Mouse (Mus musculus): ENCODE data around the gene Gm9. TPM values are rescaled to one million over a fixed set of nuclear protein-coding genes. Genes with fewer than 3 reads are reported as not detected.

Gene Gm9
- polyA plus RNA-seq, 1 experiment from 2014 or later: not detected

DNA sequence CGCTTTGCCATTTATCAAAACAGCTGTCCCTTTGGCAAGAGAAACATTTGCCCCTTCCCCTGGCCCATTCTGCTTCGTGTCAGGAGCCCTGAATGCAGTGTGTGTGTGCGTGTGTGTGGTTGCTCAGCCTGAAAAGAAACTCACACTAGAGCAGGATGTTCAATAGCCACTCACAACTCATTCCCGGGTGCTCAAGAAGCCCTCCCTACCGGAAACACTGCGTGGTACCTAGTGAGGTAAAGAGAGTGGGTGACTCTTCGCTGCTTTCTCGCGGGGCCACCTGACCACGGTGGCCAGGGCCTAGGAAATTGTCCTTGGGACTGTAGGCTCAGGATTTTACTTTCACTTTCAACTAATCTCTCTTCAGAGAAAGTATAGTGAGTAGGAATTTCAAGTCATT, 49.7 kb downstream of the Gm9 start:
- H3K27me3 ChIP-seq: peaks cover 4% of the 10 kb centered on the region; the same call in 1 of the 2 replicates
- H3K9ac ChIP-seq: no peak overlapping the region
- WGBS: 77% methylated on average over 10 of the region's 10 CpGs
- H3K27ac ChIP-seq: no peak overlapping the region
- H3K36me3 ChIP-seq: no peaks in the 10 kb centered on the region
- H3K4me1 ChIP-seq: no peaks in the 10 kb centered on the region
- no peaks in the 10 kb centered on the region for H3K9me3 ChIP-seq (replicated peaks)
- no peak for ATAC-seq (ENCODE audit: low FRiP score)
- H3K4me3 ChIP-seq: no peak overlapping the region
- no peak overlapping the region for H3K4me2 ChIP-seq (replicated peaks)

Other genes with a start within 250 kb of the Gm9 start
- 61.9 and 68.7 TPM in 2 replicates for gene Sept6, start 219.2 kb downstream of the Gm9 start, polyA plus RNA-seq (2016; fragmentation: Nextera tagmentation; extraction: Ambion mirVana)
- not detected in 2 replicates for gene Sowahd, start 162.2 kb downstream of the Gm9 start, polyA plus RNA-seq (2016; fragmentation: Nextera tagmentation; extraction: Ambion mirVana)
- 388 and 426 TPM in 2 replicates for gene Rpl39, start 125.6 kb downstream of the Gm9 start, polyA plus RNA-seq (2016; fragmentation: Nextera tagmentation; extraction: Ambion mirVana)
- gene Upf3b, start 100.7 kb downstream of the Gm9 start, polyA plus RNA-seq (2016; fragmentation: Nextera tagmentation; extraction: Ambion mirVana): 24.3 and 25.7 TPM in 2 replicates
- gene Nkap, start 84.2 kb downstream of the Gm9 start, polyA plus RNA-seq (2016; fragmentation: Nextera tagmentation; extraction: Ambion mirVana): 23.9 and 25.7 TPM in 2 replicates
- gene Akap14, start 42.2 kb downstream of the Gm9 start, polyA plus RNA-seq (2016; fragmentation: Nextera tagmentation; extraction: Ambion mirVana): 0.50 and 0.57 TPM in 2 replicates
- gene Ndufa1, start 19.9 kb downstream of the Gm9 start, polyA plus RNA-seq (2016; fragmentation: Nextera tagmentation; extraction: Ambion mirVana): 409 and 458 TPM in 2 replicates
- gene Rnf113a1, start 19.8 kb downstream of the Gm9 start, polyA plus RNA-seq (2016; fragmentation: Nextera tagmentation; extraction: Ambion mirVana): 16.0 and 19.3 TPM in 2 replicates
- gene Rhox1, start 11.2 kb upstream of the Gm9 start, polyA plus RNA-seq (2016; fragmentation: Nextera tagmentation; extraction: Ambion mirVana): not detected in 2 replicates
- 0.30 TPM in 1 of 2 replicates, not detected in the other for gene Rhox2a, start 33.9 kb upstream of the Gm9 start, polyA plus RNA-seq (2016; fragmentation: Nextera tagmentation; extraction: Ambion mirVana)
- not detected in 2 replicates for gene Rhox3a, start 38.9 kb upstream of the Gm9 start, polyA plus RNA-seq (2016; fragmentation: Nextera tagmentation; extraction: Ambion mirVana)
- 1.8 TPM in 1 of 2 replicates, not detected in the other for gene Rhox4a, start 54.3 kb upstream of the Gm9 start, polyA plus RNA-seq (2016; fragmentation: Nextera tagmentation; extraction: Ambion mirVana)
- not detected in 2 replicates for gene Rhox3a2, start 169.0 kb upstream of the Gm9 start, polyA plus RNA-seq (2016; fragmentation: Nextera tagmentation; extraction: Ambion mirVana)
- gene Rhox4a2, start 179.8 kb upstream of the Gm9 start, polyA plus RNA-seq (2016; fragmentation: Nextera tagmentation; extraction: Ambion mirVana): 6.9 and 7.8 TPM in 2 replicates
- 0.67 and 1.2 TPM in 2 replicates for gene Rhox2b, start 201.0 kb upstream of the Gm9 start, polyA plus RNA-seq (2016; fragmentation: Nextera tagmentation; extraction: Ambion mirVana)
- 1.6 and 2.4 TPM in 2 replicates for gene Rhox4b, start 221.5 kb upstream of the Gm9 start, polyA plus RNA-seq (2016; fragmentation: Nextera tagmentation; extraction: Ambion mirVana)
- 2.9 and 3.1 TPM in 2 replicates for gene Rhox2c, start 242.6 kb upstream of the Gm9 start, polyA plus RNA-seq (2016; fragmentation: Nextera tagmentation; extraction: Ambion mirVana)
- gene Rhox3c, start 247.5 kb upstream of the Gm9 start, polyA plus RNA-seq (2016; fragmentation: Nextera tagmentation; extraction: Ambion mirVana): not detected in 2 replicates

Data from hindbrain, embryonic 12.5 days (tissue).